Mouse (Mus musculus) lung, adult 2 months (tissue): ENCODE results near the gene Vmn1r124.
"Not testable (repeated sequence)": the region's sequence is repeated elsewhere in the genome, so short reads cannot be mapped to it uniquely, and the experiment has no call there.

ENCODE experiments used
- CTCF ChIP-seq: fragments of 200-500 bp; IDR thresholded peaks from 2 replicates; pipeline ENCODE4 v1.5.1; 2011; ENCODE audit warnings: mild to moderate bottlenecking, low read length, control low read depth; ENCODE audit not compliant: insufficient read depth
- POLR2A ChIP-seq: fragments of 200-500 bp; IDR thresholded peaks from 2 replicates; pipeline ENCODE4 v1.6.1; 2011; ENCODE audit warnings: low read depth, mild to moderate bottlenecking, control low read depth, low read length, borderline replicate concordance; ENCODE audit errors: extremely low read depth

- TF ChIP-seq CTCF, POLR2A: not testable (repeated sequence)
Measured at GRCm38 (mm10) chr7:21271879-21272278, 11.5 kb upstream of the Vmn1r124 start, which contains the start of gene Vmn1r125.
